Mouse (Mus musculus) ovary, adult 18-20 months (tissue): ENCODE results near the gene Chd6.

Experiments
- DNase-seq: peaks from one replicate; pipeline ENCODE4 v3.0.0; 2022; ENCODE audit warnings: low spot score, mixed read lengths

Gene Chd6

GRCm38 (mm10) chr2:161075553-161075952 lies 33.3 kb downstream of the Chd6 start:
- no peak for DNase-seq

GRCm38 (mm10) chr2:161066097-161066759 lies 42.6 kb downstream of the Chd6 start:
- no peak for DNase-seq

GRCm38 (mm10) chr2:161065594-161065993 lies 43.3 kb downstream of the Chd6 start:
- no peak for DNase-seq

- DNase-seq, result no peak
Measured at GRCm38 (mm10) chr2:161064836-161065235, 44.0 kb downstream of the Chd6 start.

- no peak for DNase-seq
Measured at GRCm38 (mm10) chr2:161058841-161059240, 50.0 kb downstream of the Chd6 start.

GRCm38 (mm10) chr2:161053765-161054164 lies 55.1 kb downstream of the Chd6 start:
- no peak for DNase-seq

GRCm38 (mm10) chr2:161052175-161052574 lies 56.7 kb downstream of the Chd6 start:
- DNase-seq, result no peak

- DNase-seq, result no peak
Measured at GRCm38 (mm10) chr2:161049426-161049825, 59.4 kb downstream of the Chd6 start.

GRCm38 (mm10) chr2:161044492-161045201 lies 64.2 kb downstream of the Chd6 start:
- no peak for DNase-seq

GRCm38 (mm10) chr2:161042874-161043273 lies 66.0 kb downstream of the Chd6 start:
- DNase-seq, result no peak

GRCm38 (mm10) chr2:161040743-161041142 lies 68.1 kb downstream of the Chd6 start:
- no peak for DNase-seq

- no peak for DNase-seq
Measured at GRCm38 (mm10) chr2:161037766-161038165, 71.1 kb downstream of the Chd6 start.

- DNase-seq, result no peak
Measured at GRCm38 (mm10) chr2:161033141-161033540, 75.7 kb downstream of the Chd6 start.

- DNase-seq, result no peak
Measured at GRCm38 (mm10) chr2:161032394-161032793, 76.5 kb downstream of the Chd6 start.

GRCm38 (mm10) chr2:161024606-161025005 lies 84.3 kb downstream of the Chd6 start:
- DNase-seq, result no peak

GRCm38 (mm10) chr2:161017913-161018312 lies 91.0 kb downstream of the Chd6 start:
- no peak for DNase-seq

GRCm38 (mm10) chr2:161012577-161013251 lies 96.2 kb downstream of the Chd6 start:
- no peak for DNase-seq

GRCm38 (mm10) chr2:161004338-161004737 lies 104.5 kb downstream of the Chd6 start:
- no peak for DNase-seq

GRCm38 (mm10) chr2:160996987-160997763 lies 111.7 kb downstream of the Chd6 start:
- no peak for DNase-seq

- DNase-seq, result no peak
Measured at GRCm38 (mm10) chr2:160994181-160994580, 114.7 kb downstream of the Chd6 start.

GRCm38 (mm10) chr2:160992465-160992864 lies 116.4 kb downstream of the Chd6 start:
- DNase-seq, result no peak

- DNase-seq, result no peak
Measured at GRCm38 (mm10) chr2:160990339-160991070, 118.4 kb downstream of the Chd6 start.
